Mouse (Mus musculus) hindbrain, embryonic 11.5 days (tissue): ENCODE measurements at regions not wholly inside any gene's neighbourhood (a gene's known extent, or its start where the extent isn't known, plus 50 kb on each side); places are given as distances from the start of the nearest gene placed in this dataset.

Experiments
- ATAC-seq: fragments of 200-750 bp; cut with Nextera tagmentation; 2 replicates; pipeline ENCODE4 v1.8.0; 2017; ENCODE audit warnings: mild to moderate bottlenecking, moderate TSS enrichment, moderate library complexity; ENCODE audit not compliant: low FRiP score
- DNase-seq: peaks from one replicate; pipeline ENCODE4 v3.0.0-alpha.2; 2015; ENCODE audit warnings: low spot score
- H3K27ac ChIP-seq: fragments of 300-500 bp; sonication (generic); 2 replicates; pipeline ENCODE4 v1.5.1; 2014; ENCODE audit warnings: mild to moderate bottlenecking, low read depth, low read length
- H3K27me3 ChIP-seq: fragments of 300-500 bp; sonication (generic); 2 replicates; pipeline ENCODE4 v1.6.1; 2014; ENCODE audit warnings: mild to moderate bottlenecking, low read length, moderate library complexity, mixed read lengths; ENCODE audit not compliant: control insufficient read depth, insufficient read depth
- H3K36me3 ChIP-seq: fragments of 300-500 bp; sonication (generic); 2 replicates; pipeline ENCODE4 v1.6.1; 2014; ENCODE audit warnings: mild to moderate bottlenecking, low read length, moderate library complexity, mixed read lengths; ENCODE audit not compliant: control insufficient read depth, insufficient read depth
- H3K4me1 ChIP-seq: fragments of 300-500 bp; sonication (generic); replicated peaks from 2 replicates; pipeline ENCODE4 v1.6.1; 2014; ENCODE audit warnings: low read length, mixed read lengths; ENCODE audit not compliant: control insufficient read depth, insufficient read depth
- H3K4me2 ChIP-seq: fragments of 300-500 bp; sonication (generic); replicated peaks from 2 replicates; pipeline ENCODE4 v1.6.1; 2014; ENCODE audit warnings: mild to moderate bottlenecking, low read depth, low read length
- H3K4me3 ChIP-seq: fragments of 300-500 bp; sonication (generic); 2 replicates; pipeline ENCODE4 v1.5.1; 2014; ENCODE audit warnings: low read depth, low read length
- H3K9ac ChIP-seq: fragments of 300-500 bp; sonication (generic); 2 replicates; pipeline ENCODE4 v1.6.1; 2014; ENCODE audit warnings: low read depth, low read length
- H3K9me3 ChIP-seq: fragments of 300-500 bp; sonication (generic); 2 replicates; pipeline ENCODE4 v1.6.1; 2016; ENCODE audit warnings: low read length; ENCODE audit not compliant: control insufficient read depth
- WGBS: fragments of 180-500 bp; shearing (Covaris S2); extraction: QIAGEN DNeasy Blood & Tissue Kit; methylation state at CpG from one replicate; pipeline ENCODE4 v1.1.7; 2014; 5-methylcytosine and 5-hydroxymethylcytosine counted together

DNA sequence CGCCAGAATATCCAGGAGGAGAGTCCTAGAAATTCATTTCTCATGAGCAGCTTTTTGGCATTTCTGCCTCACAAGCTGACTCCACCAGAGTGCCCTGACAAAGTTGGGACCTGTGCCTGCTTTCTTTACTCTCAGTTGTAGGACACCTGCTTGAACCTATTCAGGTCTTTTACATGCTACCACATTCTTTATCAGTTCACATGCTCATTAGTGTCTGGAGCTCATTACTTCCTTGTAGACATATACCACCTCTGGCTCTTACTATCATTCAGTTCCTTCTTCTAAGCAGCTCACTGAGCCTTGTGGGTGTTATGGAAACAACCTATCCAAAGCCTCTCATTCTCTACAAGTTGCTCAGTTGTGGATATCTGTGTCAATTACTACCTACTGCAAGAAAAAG lies 363.4 kb upstream of the Gm5150 start:
- H3K36me3 ChIP-seq = no peaks in the 10 kb centered on the region
- H3K27me3 ChIP-seq = no peaks in the 10 kb centered on the region
- ATAC-seq = no peak
- no peaks in the 10 kb centered on the region for H3K9me3 ChIP-seq
- no peak overlapping the region for H3K9ac ChIP-seq
- H3K27ac ChIP-seq = no peak overlapping the region
- no CpG with 5 or more reads among the region's 1 CpGs for WGBS
- no peak overlapping the region for H3K4me3 ChIP-seq
- H3K4me2 ChIP-seq = no peak overlapping the region
- H3K4me1 ChIP-seq = no peaks in the 10 kb centered on the region
- no peak for DNase-seq

DNA sequence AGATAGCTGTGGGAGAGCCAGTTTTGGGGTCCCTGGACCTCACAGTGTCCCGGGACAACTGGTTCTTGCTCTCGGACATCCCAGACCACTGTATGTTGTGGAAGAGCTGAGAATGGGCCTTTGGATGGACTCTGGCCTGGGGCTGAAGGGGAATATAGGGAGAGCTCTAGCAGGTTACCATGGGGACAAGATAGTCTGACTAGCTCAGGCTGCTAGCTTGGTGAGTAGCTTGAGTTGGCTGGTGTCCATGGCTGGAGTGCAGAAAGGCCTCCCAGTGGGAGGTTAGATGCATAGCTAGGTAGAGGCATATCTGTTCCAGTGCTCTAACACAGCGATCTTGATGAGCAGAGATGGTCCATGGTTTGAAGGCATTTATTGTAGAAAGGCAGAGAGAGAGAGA lies 356.9 kb upstream of the Gm5150 start:
- ATAC-seq (no peak), DNase-seq (no peak)
- Histone ChIP-seq H3K27ac (no peak overlapping the region), H3K9ac (no peak overlapping the region), H3K4me3 (no peak overlapping the region), H3K4me2 (no peak overlapping the region), H3K36me3 (no peaks in the 10 kb centered on the region), H3K27me3 (no peaks in the 10 kb centered on the region), H3K4me1 (no peaks in the 10 kb centered on the region), H3K9me3 (no peaks in the 10 kb centered on the region)
- 83% methylated on average over 3 of the region's 3 CpGs for WGBS

DNA sequence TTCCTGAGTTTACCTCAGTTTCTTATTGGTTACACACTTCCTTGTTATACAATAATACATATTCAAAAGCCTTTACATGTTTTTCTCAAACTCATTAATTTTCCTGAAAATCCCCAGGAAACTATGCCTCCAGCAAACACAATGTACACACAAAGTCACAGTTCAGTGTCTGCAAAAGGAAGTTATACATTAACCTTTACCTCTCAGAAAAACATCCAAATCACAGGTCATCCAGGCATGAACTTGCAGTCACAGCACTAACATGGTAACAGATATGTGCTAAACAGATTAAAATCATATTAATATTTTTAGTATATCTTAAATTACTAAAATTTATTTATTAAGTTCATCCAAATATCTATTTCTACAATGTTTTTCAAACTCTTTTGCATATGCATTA lies 352.8 kb upstream of the Gm5150 start:
- Histone ChIP-seq H3K27me3 (no peaks in the 10 kb centered on the region), H3K4me1 (no peaks in the 10 kb centered on the region), H3K36me3 (no peaks in the 10 kb centered on the region), H3K4me3 (no peak overlapping the region), H3K9me3 (no peaks in the 10 kb centered on the region), H3K4me2 (no peak overlapping the region), H3K27ac (no peak overlapping the region), H3K9ac (no peak overlapping the region)
- no peak for DNase-seq
- ATAC-seq = no peak

DNA sequence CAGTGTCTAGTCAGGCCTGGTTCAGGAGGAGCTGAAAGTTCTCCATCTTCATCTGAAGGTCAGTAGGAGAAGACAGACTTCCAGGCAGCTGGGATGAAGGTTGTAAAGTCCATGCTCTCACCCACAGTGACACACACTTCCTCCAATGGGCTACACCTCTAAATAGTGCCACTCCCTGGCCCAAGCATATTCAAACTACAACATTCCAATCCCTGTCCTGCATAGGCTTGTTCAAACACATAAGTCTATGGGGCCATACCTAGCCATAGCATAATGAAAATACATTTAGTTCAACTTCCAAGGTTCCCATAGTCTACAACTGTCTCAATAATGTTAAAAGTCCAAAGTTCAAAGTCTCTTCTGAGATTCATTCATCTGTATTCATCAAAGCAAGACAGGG lies 324.5 kb upstream of the Gm5150 start:
- DNase-seq = no peak
- ATAC-seq = no peak
- H3K4me3 ChIP-seq = no peak overlapping the region
- H3K27ac ChIP-seq = no peak overlapping the region
- no peaks in the 10 kb centered on the region for H3K27me3 ChIP-seq
- no peaks in the 10 kb centered on the region for H3K4me1 ChIP-seq
- no peak overlapping the region for H3K4me2 ChIP-seq
- H3K36me3 ChIP-seq = no peaks in the 10 kb centered on the region
- H3K9me3 ChIP-seq = no peaks in the 10 kb centered on the region
- no peak overlapping the region for H3K9ac ChIP-seq

DNA sequence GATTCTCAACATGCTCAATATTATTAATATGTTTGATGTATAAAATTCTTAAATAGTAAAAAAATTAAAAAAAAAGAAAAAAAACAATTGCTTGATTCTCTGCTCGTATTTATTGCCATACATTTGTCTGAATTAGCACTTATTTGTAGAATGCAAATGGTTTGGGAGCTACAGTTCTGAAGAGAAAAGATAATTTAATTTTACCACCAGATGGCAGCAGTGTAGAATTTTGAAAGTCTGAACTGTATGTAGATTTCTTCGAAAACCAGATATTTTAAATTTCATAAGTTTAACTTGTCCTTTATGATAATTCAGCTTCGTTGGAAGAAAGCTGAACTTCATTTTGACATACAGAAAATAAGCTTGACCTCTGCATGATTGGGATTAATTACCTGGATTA lies 304.6 kb upstream of the Gm5150 start:
- Histone ChIP-seq H3K4me1 (no peaks in the 10 kb centered on the region), H3K36me3 (no peaks in the 10 kb centered on the region), H3K4me2 (no peak overlapping the region), H3K27me3 (no peaks in the 10 kb centered on the region), H3K4me3 (no peak overlapping the region), H3K27ac (no peak overlapping the region), H3K9me3 (no peaks in the 10 kb centered on the region), H3K9ac (no peak overlapping the region)
- 45% methylated on average over 3 of the region's 3 CpGs for WGBS
- ATAC-seq (0 out of 2 replicates have a peak, but pooled peaks have one; percentile 53), DNase-seq (peak; percentile 22)

DNA sequence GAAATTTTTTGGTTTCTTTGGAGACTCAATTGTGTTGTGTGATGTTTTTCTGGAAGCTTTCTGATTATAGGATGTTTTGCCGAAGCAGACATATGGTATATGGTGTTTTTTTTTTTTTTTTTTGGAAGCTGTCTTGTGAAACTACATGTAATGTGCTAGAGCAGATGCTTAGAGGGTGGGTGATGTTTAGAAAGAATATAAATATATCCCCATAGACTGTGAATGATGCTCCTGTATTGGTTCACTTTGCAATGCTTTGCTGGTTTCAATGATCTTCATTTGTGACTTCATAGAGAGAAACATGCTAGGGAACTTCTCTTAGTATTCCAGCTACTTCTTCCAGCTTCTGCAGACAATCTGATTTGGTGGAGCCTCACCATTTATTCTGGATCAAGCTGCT lies 271.2 kb upstream of the Gm5150 start:
- Histone ChIP-seq H3K4me3 (no peak overlapping the region), H3K9ac (no peak overlapping the region), H3K9me3 (no peaks in the 10 kb centered on the region), H3K4me2 (no peak overlapping the region), H3K27me3 (no peaks in the 10 kb centered on the region), H3K36me3 (no peaks in the 10 kb centered on the region), H3K4me1 (no peaks in the 10 kb centered on the region), H3K27ac (no peak overlapping the region)
- WGBS = 97% methylated on average over 1 of the region's 1 CpGs
- ATAC-seq (no peak), DNase-seq (no peak)
